Mouse (Mus musculus) cerebellum, postnatal 25 days (tissue): ENCODE data around the gene Osbp.

ENCODE experiments used
- DNase-seq, 2 experiments: peaks; one replicate each; pipeline ENCODE4 v3.0.0; 2021; ENCODE audit warnings: mixed read lengths in 2 of 2

The Osbp gene

GRCm38 (mm10) chr19:11989334-11989733 is 23.6 kb downstream of the Osbp start:
- no peak for DNase-seq

GRCm38 (mm10) chr19:11992034-11992433 is 26.3 kb downstream of the Osbp start:
- no peak for DNase-seq

- no peak for DNase-seq
Measured at GRCm38 (mm10) chr19:11992441-11993029, 26.8 kb downstream of the Osbp start.

DNA sequence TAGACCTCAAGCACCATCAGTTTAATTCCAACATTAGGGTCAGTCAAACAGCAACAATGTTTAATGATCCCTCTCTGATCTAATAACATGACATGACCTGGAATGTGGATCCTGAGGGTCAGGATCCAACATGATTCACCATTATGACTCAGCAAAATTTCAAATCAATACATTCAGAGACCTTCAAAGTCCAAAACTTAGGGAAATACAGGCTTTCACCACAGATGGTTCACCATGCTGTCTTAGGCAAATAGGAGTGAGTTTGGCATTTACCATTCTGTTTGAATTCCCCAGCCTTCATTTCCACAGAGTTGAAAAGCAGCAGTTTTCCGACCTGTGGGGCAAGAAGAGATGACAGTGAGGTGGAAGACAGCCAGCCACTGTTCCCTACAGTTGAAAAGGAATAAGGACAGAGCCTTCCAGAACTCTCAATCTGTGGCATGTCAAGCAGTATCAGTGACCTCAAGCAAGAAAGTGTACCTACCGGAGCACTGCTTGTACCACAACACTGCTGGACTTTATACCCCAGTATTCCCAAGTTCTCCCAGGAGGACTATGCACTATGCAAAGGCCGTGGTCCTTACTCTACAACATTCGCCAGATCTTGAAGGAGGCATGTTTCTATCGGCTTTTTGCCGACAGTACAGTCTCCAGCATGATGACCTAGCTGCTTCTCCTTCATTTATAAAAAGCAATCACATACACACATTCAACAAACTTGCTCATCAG is 29.1 kb downstream of the Osbp start:
- no peak for DNase-seq

- DNase-seq: no peak
Measured at GRCm38 (mm10) chr19:11995722-11996448, 30.1 kb downstream of the Osbp start.

DNA sequence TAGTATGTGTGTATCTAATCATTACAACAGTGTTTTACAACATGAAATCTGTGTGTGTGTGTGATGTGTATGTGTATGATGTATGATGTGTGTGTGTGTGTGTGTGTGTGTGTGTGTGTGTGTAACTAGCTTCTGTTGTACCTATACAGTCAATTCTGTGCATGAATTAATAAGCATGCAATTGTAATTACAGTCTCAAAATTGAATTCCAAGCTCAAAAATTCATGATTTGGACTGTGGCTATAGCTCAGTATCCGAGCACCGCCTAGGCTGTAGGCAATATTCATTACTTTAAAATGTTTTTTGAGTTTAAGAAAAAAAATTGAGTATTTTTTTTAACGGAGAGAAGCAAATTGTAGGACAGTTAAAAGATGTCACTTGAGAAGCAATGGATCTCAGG is 35.9 kb downstream of the Osbp start:
- DNase-seq: no peak

- DNase-seq: peak; percentile 78 to 80
Measured at GRCm38 (mm10) chr19:12002125-12002524, 36.4 kb downstream of the Osbp start.

GRCm38 (mm10) chr19:12002791-12003190 is 37.0 kb downstream of the Osbp start:
- DNase-seq: no peak

DNA sequence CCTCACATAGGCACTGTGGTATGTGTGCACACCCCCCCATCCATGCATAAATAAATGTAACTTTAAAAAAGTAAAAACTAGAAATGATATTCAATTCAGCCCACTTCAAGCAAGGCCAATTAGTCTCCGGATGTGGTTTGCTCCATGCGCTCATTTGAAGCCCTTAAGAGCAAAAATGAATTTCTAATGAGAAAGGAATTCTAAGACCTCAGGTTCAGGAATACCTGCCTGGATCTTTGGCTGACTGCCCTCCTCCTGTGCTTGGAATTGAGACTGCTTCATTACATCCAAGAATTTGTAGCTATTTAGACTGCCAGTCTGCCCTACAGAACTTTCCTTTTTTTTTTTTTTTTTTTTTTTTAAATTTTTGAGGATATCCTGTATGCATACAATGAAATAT is 37.8 kb downstream of the Osbp start:
- DNase-seq: no peak

DNA sequence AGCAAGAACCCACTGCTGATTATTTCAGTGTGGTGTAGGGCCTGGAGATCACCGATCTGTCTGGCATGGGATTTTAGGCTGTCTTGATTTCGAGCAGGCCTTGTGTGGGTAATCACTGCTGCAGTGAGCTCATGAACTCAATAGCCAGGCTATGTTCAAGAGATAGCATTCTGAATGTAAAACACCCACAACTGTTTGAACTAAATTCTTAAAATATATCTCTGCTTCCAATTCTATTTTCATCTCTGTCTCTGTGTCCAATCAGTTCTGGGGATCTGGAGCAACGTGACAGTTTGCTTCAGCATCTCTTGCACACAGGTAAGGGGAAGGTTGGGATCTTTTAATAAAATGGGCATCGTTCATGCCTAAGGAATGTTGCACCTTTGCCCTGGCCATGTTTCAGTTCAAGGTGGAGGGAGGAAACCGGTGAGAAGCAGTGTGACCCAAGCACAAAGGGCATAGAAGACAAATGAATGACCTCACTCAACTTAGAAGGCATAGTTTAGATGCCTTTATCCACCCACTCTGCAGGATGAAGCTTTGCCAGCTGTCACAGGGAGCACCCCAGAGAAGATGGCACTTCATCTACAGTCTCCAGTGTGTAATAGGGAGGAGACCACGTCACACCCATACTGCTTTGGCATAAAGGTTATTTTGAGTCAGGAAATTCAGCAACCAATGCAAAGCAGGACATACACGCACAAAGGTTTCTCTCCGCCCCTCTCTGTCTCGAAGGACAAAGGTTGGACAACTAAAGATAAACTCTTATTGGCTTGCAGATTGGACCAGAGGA is 38.7 kb downstream of the Osbp start:
- peak; percentile 20 to 27 for DNase-seq

- DNase-seq: peak; percentile 91 to 92
Measured at GRCm38 (mm10) chr19:12005376-12006360, 39.9 kb downstream of the Osbp start.

DNA sequence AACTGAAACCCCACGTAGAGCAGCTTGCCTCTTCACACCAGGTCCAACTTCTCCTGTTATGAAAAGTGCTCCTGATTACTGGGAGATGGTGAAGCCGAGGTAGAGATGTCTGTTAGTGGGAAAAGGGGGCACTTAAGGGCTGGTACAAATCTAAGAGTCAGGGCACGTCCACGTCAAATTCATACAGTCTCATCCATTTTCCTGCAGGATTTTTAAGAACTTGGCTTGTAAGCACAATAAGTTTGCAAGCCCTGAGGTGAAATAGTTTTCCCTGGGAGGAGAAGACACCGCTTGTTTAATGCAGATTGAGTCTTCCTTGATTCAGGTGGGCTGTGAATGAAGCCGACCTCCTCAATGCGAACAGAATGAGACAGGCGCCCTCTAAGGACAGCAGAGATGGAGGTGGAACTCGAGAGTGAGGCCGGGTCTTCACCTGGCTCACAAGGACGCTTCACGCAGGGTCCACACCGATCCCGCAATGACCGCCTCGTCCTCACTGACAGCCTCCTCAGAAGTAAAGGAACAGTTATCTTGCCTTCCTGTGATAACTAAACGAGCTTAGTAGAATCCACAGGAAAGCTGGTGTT is 40.7 kb downstream of the Osbp start:
- peak; percentile 37 to 54 for DNase-seq

DNA sequence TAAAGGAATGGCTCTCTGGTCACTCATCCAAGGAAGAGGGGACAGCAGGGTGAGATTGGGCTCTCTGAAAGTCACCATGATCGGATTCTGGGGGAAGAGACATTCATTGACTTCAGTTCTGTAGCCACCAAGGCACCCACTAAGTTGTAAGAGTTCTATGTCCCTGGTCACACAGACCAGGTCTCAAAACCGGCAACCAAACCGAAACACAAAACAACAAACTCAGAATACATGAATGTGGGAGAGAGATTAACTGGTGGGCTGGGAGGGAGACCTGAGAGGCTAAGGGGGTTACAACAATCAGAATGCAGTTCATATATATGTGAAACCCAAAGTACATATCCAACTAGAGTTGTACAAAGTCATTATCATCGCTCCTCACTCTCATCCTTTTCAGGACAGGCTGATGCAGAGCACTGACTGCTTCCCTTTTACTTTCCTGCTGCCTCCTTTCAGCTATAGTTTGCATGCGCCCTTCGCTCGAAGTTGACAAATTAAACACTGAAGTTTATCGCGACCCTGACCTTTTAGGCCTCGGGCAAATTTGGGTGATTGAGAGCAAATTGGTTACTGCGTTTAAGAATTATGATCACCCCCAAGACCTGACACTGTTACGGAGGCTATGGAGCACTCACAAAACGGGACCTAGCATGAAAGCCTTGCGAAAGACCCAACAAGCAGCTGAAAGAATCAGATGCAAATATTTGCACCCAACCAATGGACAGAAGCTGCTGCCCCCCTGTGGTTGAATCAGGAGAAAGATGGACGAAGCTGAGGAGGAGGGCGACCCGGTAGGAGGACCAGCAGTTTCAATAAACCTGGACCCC is 41.6 kb downstream of the Osbp start:
- DNase-seq: peak in 1 of 2 experiments; percentile 51

- no peak for DNase-seq
Measured at GRCm38 (mm10) chr19:12008410-12009380, 43.0 kb downstream of the Osbp start.

DNA sequence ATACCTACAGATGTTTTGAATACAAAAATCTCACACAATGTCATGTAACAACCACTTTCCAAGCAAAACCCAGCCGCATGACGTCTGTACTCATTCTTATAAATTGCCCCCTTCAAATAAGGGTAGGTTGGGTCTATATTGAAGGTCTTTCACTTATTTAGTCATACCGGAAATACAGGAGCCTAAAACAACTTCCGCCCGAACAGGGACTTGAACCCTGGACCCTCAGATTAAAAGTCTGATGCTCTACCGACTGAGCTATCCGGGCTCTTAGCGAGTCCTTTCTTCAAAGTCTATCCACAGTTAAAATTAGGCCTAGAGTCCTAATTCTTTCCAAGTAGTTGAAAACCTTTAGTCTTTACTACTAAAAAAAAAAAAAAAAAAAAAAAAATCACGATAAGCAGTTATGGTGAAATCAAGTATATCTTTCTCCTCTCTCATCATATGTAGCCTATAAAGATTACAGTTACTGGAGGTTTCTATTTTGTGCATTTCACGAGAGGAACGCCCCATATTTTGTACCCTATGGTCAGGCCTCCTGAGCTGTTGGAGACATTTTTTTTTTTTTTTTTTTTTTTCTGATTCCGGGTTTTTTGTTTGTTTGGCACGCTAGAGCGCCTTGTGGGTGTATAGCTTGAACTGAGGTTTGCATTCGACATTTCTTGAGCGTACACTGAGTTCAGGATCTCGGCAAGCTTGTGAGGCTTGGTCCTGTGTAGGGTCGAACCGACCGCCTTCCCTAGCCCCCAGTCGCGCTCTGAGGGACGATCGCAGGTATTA is 44.0 kb downstream of the Osbp start:
- DNase-seq: peak; percentile 75 to 78

DNA sequence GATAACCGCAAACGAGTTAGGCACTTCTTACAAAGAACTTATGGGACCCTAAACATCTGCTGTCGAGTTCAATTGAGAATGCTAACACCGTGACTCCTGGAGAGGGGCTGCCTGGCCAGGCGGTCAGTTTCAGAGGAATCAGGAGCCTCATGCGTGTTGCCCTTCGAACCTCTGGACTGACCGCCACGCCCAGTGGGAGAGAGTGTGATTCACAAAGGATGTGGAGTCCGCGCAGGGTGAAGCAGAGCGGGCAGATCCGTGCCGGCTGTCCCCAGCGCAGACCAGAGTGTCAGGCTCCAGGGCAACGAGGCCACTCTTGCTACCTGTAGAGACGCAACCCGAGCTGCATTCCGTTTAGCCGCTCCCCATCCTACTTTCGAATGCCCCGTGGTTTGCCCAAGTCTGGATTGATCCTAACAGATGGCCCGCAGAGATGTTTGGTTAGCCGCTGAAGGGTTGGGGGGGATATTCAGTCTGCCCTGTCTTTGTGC is 44.6 kb downstream of the Osbp start:
- DNase-seq: peak; percentile 65 to 71

DNA sequence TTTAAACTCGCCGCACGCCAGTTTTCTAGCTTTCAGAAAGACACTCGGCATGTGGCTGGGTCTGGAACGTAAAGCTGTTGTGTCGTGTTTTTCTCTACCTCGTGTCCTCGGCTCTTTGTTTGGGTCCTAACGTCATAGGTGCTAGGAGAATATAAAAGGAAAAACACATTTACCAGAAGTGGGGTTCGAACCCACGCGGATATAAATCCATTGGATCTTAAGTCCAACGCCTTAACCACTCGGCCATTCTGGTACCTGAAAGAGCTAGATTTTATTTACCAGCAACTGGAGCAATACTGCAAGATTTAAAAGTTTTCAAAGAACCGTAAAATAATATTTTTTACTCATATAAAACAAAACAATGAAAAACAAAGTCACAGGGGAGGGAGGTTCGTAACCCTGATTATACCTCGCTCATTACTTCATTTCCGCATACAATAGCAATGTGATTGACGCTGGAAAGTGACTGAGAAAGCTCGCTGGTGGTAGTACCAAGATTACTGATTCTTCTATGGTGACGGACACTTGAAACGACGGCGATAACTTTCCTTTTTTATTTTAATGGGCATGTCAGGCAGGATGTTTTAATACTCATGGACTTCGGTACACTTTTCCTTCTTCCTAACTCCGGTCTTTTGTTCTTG is 45.3 kb downstream of the Osbp start:
- peak; percentile 82 to 84 for DNase-seq
